Mouse (Mus musculus) CH12.LX (cell line): Measurements from ENCODE around the gene Alox12. TPM values are rescaled to one million over a fixed set of nuclear protein-coding genes. Genes with fewer than 3 reads are reported as not detected.

Source experiments
- DNase-seq: peaks from one replicate; pipeline ENCODE4 v3.0.0-alpha.2; 2013; ENCODE audit errors: extremely low read depth
- H3K27ac ChIP-seq: 2 replicates; pipeline ENCODE4 v1.5.1; 2012; ENCODE audit warnings: low read depth, mild to moderate bottlenecking, control low read depth, moderate library complexity; ENCODE audit not compliant: insufficient read depth
- H3K27me3 ChIP-seq: replicated peaks from 2 replicates; pipeline ENCODE3; 2012; ENCODE audit warnings: inconsistent platforms
- H3K36me3 ChIP-seq, 2 experiments: replicated peaks in 1 of 2; 2 replicates each; pipeline versions ENCODE3 to v1.6.1; 2012; ENCODE audit warnings: inconsistent platforms in 1 of 2, low read length in 1 of 2, mild to moderate bottlenecking in 1 of 2, mixed read lengths in 1 of 2, moderate library complexity in 1 of 2; ENCODE audit not compliant: control insufficient read depth in 1 of 2, insufficient read depth in 1 of 2
- H3K4me1 ChIP-seq, 2 experiments: 2 replicates each; pipeline ENCODE4 v1.6.1; 2012; ENCODE audit warnings: inconsistent platforms in 1 of 2, moderate library complexity in 1 of 2; ENCODE audit not compliant: insufficient read depth in 2 of 2, control insufficient read depth in 1 of 2
- H3K4me2 ChIP-seq: 2 replicates; pipeline ENCODE4 v1.6.1; 2012; ENCODE audit warnings: low read depth, mild to moderate bottlenecking, control low read depth; ENCODE audit not compliant: poor library complexity, insufficient read depth, severe bottlenecking
- H3K4me3 ChIP-seq, 3 experiments: fragments of 150-350 bp in 1 of 3; sonication (generic) in 1 of 3; replicated peaks in 1 of 3; 2 replicates each; pipeline versions ENCODE3 to v1.5.1; 2011 to 2012; ENCODE audit warnings: low read depth in 2 of 3, low read length in 2 of 3, mild to moderate bottlenecking in 2 of 3, moderate library complexity in 2 of 3, control low read depth in 1 of 3, improper control_type of control experiment in 1 of 3, inconsistent platforms in 1 of 3, mixed read lengths in 1 of 3; ENCODE audit not compliant: poor library complexity in 1 of 3
- H3K79me2 ChIP-seq: replicated peaks from 2 replicates; pipeline ENCODE4 v1.6.1; 2012; ENCODE audit warnings: mild to moderate bottlenecking, moderate library complexity; ENCODE audit not compliant: control insufficient read depth, poor library complexity, insufficient read depth, severe bottlenecking; ENCODE audit errors: extremely low read depth
- H3K9ac ChIP-seq: 2 replicates; pipeline ENCODE4 v1.6.1; 2012; ENCODE audit warnings: low read depth, mild to moderate bottlenecking, control low read depth, moderate library complexity; ENCODE audit not compliant: insufficient read depth
- H3K9me3 ChIP-seq: replicated peaks from 2 replicates; pipeline ENCODE3; 2012; ENCODE audit warnings: low read length, inconsistent platforms, mixed read lengths
- E2F4 ChIP-seq: IDR thresholded peaks from 2 replicates; pipeline ENCODE4 v1.6.1; 2011; ENCODE audit warnings: low read depth, low read length, improper control_type of control experiment; ENCODE audit not compliant: insufficient replicate concordance
- ELF1 ChIP-seq: IDR thresholded peaks from 2 replicates; pipeline ENCODE4 v1.6.1; 2014; ENCODE audit warnings: low read depth, mild to moderate bottlenecking, inconsistent platforms, low read length, improper control_type of control experiment
- EP300 ChIP-seq: IDR thresholded peaks from 2 replicates; pipeline ENCODE4 v1.6.1; 2011; ENCODE audit warnings: low read length, improper control_type of control experiment
- JUND ChIP-seq: conservative IDR thresholded peaks from 2 replicates; pipeline ENCODE4 v1.6.1; 2011; ENCODE audit warnings: low read depth, low read length, improper control_type of control experiment
- KAT2A ChIP-seq: IDR thresholded peaks from 2 replicates; pipeline ENCODE4 v1.6.1; 2012; ENCODE audit warnings: low read length, improper control_type of control experiment, inconsistent platforms; ENCODE audit not compliant: insufficient replicate concordance
- MAFK ChIP-seq: IDR thresholded peaks from 2 replicates; pipeline ENCODE4 v1.6.1; 2011; ENCODE audit warnings: low read length, improper control_type of control experiment; ENCODE audit not compliant: insufficient replicate concordance
- MAZ ChIP-seq: IDR thresholded peaks from 2 replicates; pipeline ENCODE4 v1.6.1; 2012; ENCODE audit warnings: low read depth, mild to moderate bottlenecking, inconsistent platforms, low read length, improper control_type of control experiment, moderate library complexity
- NELFE ChIP-seq: IDR thresholded peaks from 2 replicates; pipeline ENCODE4 v1.6.1; 2011; ENCODE audit warnings: low read depth, low read length, improper control_type of control experiment
- NRF1 ChIP-seq: IDR thresholded peaks from 2 replicates; pipeline ENCODE4 v1.6.1; 2014; ENCODE audit warnings: low read depth, mild to moderate bottlenecking, inconsistent platforms, low read length, improper control_type of control experiment, moderate library complexity
- RAD21 ChIP-seq: IDR thresholded peaks from 2 replicates; pipeline ENCODE4 v1.6.1; 2011; ENCODE audit warnings: low read depth, mild to moderate bottlenecking, low read length, improper control_type of control experiment, moderate library complexity
- RCOR1 ChIP-seq: conservative IDR thresholded peaks from 2 replicates; pipeline ENCODE4 v1.6.1; 2012; ENCODE audit warnings: low read depth, mild to moderate bottlenecking, inconsistent platforms, low read length, improper control_type of control experiment
- SIN3A ChIP-seq: IDR thresholded peaks from 2 replicates; pipeline ENCODE4 v1.6.1; 2012; ENCODE audit warnings: low read length, improper control_type of control experiment, inconsistent platforms
- SMC3 ChIP-seq: IDR thresholded peaks from 2 replicates; pipeline ENCODE4 v1.6.1; 2011; ENCODE audit warnings: low read depth, low read length, improper control_type of control experiment
- UBTF ChIP-seq: IDR thresholded peaks from 2 replicates; pipeline ENCODE4 v1.6.1; 2012; ENCODE audit warnings: low read depth, mild to moderate bottlenecking, inconsistent platforms, low read length, improper control_type of control experiment, moderate library complexity
- USF2 ChIP-seq: conservative IDR thresholded peaks from 2 replicates; pipeline ENCODE4 v1.6.1; 2011; ENCODE audit warnings: low read depth, low read length, improper control_type of control experiment
- ZC3H11A ChIP-seq: IDR thresholded peaks from 2 replicates; pipeline ENCODE4 v1.6.1; 2012; ENCODE audit warnings: low read depth, mild to moderate bottlenecking, inconsistent platforms, low read length, improper control_type of control experiment
- ZMIZ1 ChIP-seq: IDR thresholded peaks from 2 replicates; pipeline ENCODE4 v1.6.1; 2012; ENCODE audit warnings: low read depth, mild to moderate bottlenecking, inconsistent platforms, low read length, improper control_type of control experiment
- ZNF384 ChIP-seq: IDR thresholded peaks from 2 replicates; pipeline ENCODE4 v1.6.1; 2012; ENCODE audit warnings: low read depth, low read length, improper control_type of control experiment, inconsistent platforms
- dilution Hi-C: fragments of 300-500 bp; cut with MboI; formaldehyde crosslinking; loops from 2 replicates; pipeline ENCODE4 v1.14.3; 2020; ENCODE audit warnings: low sequenced_read_pairs; ENCODE audit not compliant: extremely low pct_unique_long_range_greater_than_20kb, extremely low pct_ligation_motif_present
- in situ Hi-C: fragments of 300-500 bp; cut with MboI; formaldehyde crosslinking; loops from 3 replicates; pipeline ENCODE4 v1.14.3; 2019; ENCODE audit warnings: low sequenced_read_pairs, low pct_ligation_motif_present, low pct_unique_long_range_greater_than_20kb, mixed read lengths
- polyA plus RNA-seq: library from polyadenylated mRNA; unstranded; fragments of >175 nt; gene quantifications from 2 replicates; pipeline ENCODE4 v1.2.1, GENCODE M21; 2012; ENCODE audit warnings: low read depth; ENCODE audit not compliant: insufficient read length
- total RNA-seq, 2 experiments: library from RNA; depleted of rRNA; stranded (reverse); fragments of 300-350 nt in 1 of 2; fragments of >200 nt in 1 of 2; gene quantifications; 2 replicates each; pipeline ENCODE4 v1.2.3; 2012 to 2014

The Alox12 gene
- total and polyA plus RNA-seq, 3 experiments, result not detected

GRCm38 (mm10) chr11:70215301-70215700 is 39.9 kb downstream of the Alox12 start:
- in situ Hi-C loops, result no loop called here
- Histone ChIP-seq H3K36me3 (peaks cover 5 to 48% of the 10 kb centered on the region in 2 experiments), H3K4me1 (peaks cover 11 to 20% of the 10 kb centered on the region in 2 experiments; a peak in 3 of 4 replicates), H3K9ac (no peak overlapping the region), H3K79me2 (no peaks in the 10 kb centered on the region), H3K4me3 (no peak overlapping the region), H3K4me2 (no peak overlapping the region), H3K27ac (no peak overlapping the region), H3K9me3 (no peaks in the 10 kb centered on the region), H3K27me3 (no peaks in the 10 kb centered on the region)
- DNase-seq, result no peak
- dilution Hi-C loops, result no loop called here
- TF ChIP-seq SIN3A, result no peak
- TF ChIP-seq ZMIZ1, result no peak

GRCm38 (mm10) chr11:70214856-70215209 is 40.3 kb downstream of the Alox12 start:
- TF ChIP-seq MAZ (no peak), NELFE (no peak), UBTF (no peak), NRF1 (no peak), RAD21 (no peak), SMC3 (no peak), ZNF384 (no peak), E2F4 (no peak), JUND (no peak), USF2 (no peak), EP300 (no peak), KAT2A (no peak), ZC3H11A (no peak), RCOR1 (no peak), MAFK (no peak), SIN3A (no peak), ELF1 (no peak)
- Histone ChIP-seq H3K9me3 (no peaks in the 10 kb centered on the region), H3K9ac (no peak overlapping the region), H3K79me2 (no peaks in the 10 kb centered on the region), H3K27me3 (no peaks in the 10 kb centered on the region), H3K4me2 (no peak overlapping the region), H3K27ac (no peak overlapping the region), H3K36me3 (peaks cover 5 to 48% of the 10 kb centered on the region in 2 experiments), H3K4me1 (peaks cover 9 to 18% of the 10 kb centered on the region in 2 experiments; a peak in 3 of 4 replicates), H3K4me3 (no peak overlapping the region)
- dilution Hi-C loops, result no loop called here
- in situ Hi-C loops, result no loop called here
- DNase-seq, result no peak
